Mouse (Mus musculus) small intestine, adult 2 months (tissue): Measurements from ENCODE around the gene Ube2g2.

ENCODE experiments used
- CTCF ChIP-seq: fragments of 200-500 bp; IDR thresholded peaks from 2 replicates; pipeline ENCODE4 v1.5.1; 2012; ENCODE audit warnings: low read depth, mild to moderate bottlenecking, control low read depth, inconsistent platforms, low read length, moderate library complexity, mixed read lengths; ENCODE audit not compliant: insufficient replicate concordance, insufficient read length; ENCODE audit errors: extremely low read depth
- POLR2A ChIP-seq: fragments of 200-500 bp; IDR thresholded peaks from 2 replicates; pipeline ENCODE4 v1.6.1; 2012; ENCODE audit warnings: low read depth, mild to moderate bottlenecking, control low read depth, inconsistent platforms, low read length, moderate library complexity

- no peak for TF ChIP-seq CTCF
- TF ChIP-seq POLR2A: no peak
Observed at GRCm38 (mm10) chr10:77607441-77607840, 14.6 kb upstream of the Ube2g2 start.
